Mouse (Mus musculus): ENCODE measurements at regions not wholly inside any gene's neighbourhood (a gene's known extent, or its start where the extent isn't known, plus 50 kb on each side); places are given as distances from the start of the nearest gene placed in this dataset.

DNA sequence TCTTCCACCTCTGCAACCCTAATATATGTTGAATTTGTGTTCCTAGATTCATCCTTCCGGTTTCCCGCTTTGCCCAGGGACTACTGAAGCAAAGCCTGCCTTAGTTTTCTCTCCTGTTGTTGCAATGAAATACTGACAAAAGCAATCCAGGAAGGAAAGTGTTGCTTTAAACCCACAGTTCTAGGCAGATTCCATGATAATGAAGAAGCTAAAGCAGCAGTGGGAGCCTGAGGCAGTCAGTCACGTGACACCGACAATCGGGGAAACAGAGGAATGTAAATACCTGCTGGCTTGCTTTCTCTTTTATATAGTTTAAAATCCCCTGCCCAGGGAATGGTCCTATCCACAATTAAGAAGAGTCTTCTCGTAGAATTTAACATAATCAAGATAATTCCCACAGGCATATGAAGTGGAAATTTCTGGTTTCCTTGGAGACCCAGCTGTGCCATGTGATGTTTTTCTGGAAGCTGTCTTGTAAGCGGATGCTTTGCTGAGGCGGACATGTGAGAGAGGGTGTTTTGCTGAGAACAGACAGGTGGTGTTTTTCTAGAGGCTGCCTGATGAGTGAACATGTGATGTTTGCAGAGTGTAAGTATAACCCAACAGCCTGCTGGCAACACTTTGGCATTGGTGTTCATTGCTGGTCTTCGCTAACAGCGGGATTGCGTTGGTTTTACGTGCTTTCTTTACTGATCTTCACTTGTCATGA, 398.0 kb downstream of the Prim2 start:
- no peak for DNase-seq (ENCODE audit: low read depth)

DNA sequence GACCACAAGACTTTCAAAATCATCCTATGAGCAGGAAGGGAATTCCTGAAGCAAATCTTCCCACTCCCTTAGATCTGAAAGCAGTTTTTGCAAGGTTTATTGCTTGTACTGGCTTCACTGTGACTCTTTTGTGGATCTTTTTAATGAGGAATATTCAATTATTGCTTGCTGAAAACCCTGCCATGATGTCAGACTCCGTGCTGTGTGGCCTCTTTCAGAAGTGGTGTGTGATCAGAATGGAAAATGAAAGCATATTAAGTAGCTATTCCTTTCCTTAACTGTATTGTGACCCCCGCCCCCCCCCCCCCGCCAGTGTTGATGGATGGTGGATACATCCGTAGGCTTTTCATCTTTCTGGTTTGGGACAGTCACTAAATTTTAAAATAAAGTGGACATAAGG, 400.4 kb downstream of the Prim2 start:
- no peak for DNase-seq (ENCODE audit: low read depth)

DNA sequence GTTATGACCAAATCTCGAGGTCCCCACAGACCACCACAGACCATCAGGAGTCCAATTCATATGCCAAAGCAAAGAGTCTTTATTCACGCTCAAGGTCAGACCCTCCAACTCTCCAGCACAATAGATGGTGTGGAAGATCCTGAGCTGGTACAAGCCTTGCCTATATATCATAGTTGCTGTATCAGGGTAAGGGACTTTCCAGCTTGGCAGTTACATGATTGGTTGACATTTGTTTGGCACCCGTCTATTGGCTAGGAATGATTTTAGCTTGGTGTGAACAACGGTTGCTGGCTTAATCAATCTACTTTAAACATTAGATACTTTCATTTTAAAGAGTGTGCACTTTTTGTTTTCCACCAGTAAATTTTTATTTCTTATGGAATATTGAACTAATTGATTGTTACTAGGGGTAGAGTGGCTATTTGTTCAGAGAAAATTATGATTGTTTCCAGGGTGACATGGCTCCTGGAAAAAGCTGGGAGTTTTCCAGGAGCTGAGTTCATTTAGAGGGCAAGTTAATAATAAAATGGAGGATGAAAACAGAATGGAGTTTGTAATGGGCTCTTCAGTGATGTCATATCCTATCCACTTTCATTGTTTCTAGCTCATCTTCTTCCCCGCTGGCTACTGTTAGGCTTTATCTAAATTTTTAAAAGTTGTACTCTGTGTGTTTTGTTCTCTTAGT, 403.7 kb downstream of the Prim2 start:
- peak; percentile 3 for DNase-seq (ENCODE audit: low read depth)

DNA sequence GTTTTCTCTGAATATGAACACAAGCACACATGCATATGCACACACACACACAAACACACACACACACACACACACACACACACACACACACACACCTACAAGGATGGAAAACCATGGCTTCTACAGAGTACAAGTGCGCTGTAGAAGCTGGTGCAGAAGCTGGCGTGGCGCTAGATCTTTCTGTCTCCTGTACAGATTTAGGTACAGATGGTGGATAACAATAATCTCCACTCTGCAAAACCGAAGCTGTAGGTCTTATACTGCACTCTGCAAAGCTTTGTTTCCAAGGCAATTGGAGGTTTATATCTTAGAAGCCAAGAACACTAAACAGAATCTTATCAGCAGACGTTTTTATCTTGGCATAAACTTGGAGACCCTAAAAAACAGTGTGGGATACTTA, 420.1 kb downstream of the Prim2 start:
- no peak for DNase-seq (ENCODE audit: low read depth)

DNA sequence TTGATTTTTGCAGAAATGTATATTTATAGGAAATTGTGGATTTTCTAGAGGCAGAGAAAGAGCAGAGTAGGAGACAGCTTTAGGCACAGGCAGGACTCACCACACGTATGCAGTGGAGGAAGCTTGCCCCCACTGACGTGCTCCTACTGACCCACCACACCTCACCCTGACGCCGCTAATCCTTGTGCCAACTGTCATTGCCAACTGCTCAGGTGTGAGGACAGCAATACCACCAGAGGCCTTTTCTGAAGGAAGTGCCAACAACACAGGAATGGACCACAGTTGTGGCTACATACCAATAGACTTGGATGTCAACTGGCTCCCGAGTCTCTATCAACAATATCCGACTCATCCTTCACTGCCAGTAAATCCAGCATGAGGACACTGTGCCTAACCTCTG, 422.5 kb downstream of the Prim2 start:
- DNase-seq (ENCODE audit: low read depth) = no peak

DNA sequence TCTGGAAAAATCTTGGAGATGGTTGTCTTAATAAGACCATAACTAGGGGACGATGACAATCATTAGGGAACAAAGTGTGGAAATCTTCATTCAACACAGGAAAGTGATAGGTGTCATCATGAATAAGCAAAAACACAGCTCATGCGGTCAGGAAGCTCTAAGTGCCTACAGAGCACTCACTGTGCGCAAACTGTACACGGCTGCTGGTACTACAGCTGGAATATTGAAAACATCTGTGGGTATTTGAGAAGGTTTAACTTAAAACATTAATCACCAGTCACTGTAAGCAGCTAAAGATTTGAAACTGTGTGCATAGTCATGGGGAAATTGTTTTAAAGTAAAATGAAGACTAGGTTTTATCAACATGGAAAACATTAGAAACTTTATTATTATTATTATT, 424.4 kb downstream of the Prim2 start:
- no peak for DNase-seq (ENCODE audit: low read depth)

DNA sequence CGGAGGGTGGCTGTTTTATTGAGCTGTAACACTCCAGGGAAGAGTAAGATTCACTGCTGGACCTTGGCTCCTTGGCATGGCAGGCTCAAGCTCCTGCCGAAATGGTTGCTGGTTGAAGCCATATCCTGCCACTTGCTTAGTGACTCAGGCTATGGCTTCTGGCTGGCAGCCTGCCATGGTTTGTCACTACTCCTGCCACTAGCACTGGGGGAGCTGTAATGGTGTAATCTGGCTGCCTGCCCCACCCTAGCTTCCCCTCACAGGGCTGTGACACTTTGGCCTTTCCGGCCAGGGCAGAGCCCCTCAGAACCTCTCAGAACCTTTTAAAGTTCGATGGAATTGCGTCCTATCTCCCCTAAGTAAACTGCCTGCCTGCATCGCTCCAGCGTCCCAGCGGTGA, 424.9 kb downstream of the Prim2 start:
- no peak for DNase-seq (ENCODE audit: low read depth)

DNA sequence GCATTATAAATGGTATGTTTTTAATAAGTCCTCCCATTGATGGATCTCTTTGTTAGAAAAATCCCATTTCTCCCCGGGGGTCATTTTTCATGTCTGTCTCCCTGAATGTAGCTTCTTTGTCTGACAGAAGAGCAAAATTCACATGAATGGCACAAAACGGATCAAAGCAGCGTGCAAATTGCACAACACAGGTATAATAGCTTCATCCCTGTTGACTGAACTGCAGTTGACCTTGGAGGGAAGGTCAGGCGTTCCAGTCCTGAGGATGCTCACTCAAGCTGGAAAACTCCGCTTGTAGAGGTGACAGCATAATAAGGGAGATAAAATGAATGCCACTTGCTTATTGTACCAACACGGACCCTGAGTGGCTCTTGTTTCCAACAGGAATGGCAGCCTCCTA, 446.6 kb downstream of the Prim2 start:
- no peak for DNase-seq (ENCODE audit: low read depth)

DNA sequence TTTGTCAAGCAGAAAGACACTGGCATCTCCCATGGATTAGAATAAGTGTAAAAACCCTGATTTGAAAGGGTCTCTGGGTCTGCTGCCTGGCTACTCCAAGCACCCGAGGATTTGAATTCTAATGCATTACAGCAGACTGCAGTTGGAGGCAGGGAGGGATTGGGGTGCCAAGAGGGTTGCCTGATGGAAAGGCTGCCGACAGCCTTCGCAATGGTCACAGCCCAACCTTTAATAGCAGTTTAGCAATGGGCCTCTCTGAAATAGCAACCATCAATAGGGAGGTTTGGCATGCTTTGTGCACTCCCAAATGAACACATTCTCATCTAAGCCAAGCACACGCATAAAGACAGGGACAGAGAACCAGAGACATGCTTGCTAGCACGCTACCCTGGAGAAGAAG, 454.8 kb downstream of the Prim2 start:
- DNase-seq (ENCODE audit: low read depth) = no peak

DNA sequence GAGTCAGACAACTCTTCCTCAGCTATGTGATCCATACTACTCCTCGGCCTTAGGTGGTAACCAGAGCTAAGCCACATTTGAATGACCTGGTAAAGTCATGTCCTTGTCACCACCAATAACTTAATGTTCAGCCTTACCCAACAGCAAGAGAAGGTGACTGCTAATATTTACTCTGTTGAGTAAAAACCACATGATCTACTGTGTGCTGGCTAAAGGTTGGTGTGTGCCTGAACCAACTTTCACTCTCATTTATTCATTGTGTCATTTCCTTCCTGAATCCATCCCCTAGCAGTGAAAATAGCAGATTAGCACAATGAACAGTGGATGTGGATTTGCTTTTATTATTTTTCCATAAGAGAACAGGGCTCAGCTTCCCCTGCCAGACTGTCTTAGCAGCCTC, 455.2 kb downstream of the Prim2 start:
- no peak for DNase-seq (ENCODE audit: low read depth)

DNA sequence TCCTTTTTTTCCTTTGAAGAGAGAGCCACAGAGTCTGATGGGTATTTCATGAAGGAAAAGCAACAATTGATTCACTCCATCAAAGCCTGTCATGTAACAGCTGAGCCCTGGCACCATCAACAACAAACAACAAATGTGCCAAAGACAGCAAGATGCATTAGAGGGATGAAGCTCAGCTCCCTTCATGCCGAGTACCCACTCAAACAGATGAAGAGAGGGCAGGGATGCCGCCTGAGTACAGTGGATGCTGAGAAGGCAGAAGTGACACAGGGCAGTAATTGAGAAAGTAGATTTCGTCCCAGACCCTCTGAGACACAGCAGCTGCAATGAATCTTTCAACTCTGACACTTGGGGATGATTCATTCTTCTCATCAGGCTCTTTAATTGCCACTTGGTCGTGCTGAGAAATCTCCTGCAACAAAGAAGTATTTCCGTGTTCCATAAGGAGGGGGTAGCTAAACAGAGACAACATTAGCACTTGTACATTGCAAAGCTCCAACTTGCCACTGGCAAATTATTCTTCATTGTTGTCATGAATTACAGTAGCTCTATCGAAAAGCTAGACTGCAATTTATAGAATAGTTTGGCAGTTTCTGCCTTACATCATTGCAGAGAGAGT, 467.9 kb downstream of the Prim2 start:
- DNase-seq (ENCODE audit: low read depth) = no peak

DNA sequence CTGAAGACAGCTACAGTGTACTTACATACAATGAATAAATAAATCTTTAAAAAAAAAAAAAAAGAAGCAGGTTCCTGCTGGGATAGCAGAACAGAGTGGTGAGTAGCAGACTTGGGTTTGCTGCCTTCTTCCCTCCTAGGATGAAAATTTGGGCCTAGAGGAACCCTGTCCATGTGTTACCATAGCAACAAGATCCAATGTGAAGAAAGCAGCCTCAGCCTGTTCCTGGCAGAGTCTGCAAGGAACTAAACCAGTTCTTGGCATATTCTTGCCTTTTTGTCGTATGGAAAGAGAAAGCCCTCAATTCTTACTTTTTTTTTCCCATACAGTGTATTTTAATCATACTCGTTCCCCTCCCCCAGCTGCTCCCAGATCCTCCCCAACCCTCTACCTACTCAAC, 474.5 kb downstream of the Prim2 start:
- no peak for DNase-seq (ENCODE audit: low read depth)

DNA sequence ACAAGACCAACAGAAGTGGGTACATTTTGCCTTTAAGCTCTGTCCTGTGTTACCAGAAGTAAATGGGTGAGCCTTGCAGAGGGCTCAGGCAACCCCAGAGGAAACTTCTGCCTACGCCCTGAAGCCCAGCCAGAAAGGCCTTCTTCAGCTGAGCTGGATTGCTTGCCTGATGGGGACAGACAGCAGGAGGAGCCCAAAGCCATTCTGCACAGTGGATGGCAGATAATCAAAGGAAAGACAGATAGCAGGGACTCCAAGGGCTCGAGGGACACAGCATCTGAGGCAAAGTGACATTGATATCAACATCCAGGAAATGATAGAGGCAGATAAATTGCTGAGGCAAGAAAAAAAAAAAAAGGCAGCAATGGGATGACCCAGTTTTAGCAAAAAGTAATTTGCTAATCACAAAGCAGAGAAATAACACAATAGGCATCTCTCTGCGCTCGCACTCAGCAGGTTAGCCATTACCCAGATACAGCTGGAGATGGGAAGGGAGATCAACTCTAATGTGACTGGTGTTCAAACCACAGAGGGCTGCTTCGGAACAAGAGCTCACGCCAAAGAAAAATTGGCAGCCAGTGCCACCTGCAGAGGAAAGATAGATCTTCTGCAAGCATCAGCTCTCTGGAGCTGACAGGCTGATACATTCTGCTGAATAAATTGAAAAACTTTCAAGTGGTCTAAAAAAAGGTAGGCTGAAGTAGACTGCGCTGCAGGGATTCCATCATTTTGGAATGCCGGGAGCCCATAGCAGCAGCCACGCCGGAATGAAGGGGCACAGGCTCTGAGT, 494.8 kb downstream of the Prim2 start:
- no peak for DNase-seq (ENCODE audit: low read depth)

DNA sequence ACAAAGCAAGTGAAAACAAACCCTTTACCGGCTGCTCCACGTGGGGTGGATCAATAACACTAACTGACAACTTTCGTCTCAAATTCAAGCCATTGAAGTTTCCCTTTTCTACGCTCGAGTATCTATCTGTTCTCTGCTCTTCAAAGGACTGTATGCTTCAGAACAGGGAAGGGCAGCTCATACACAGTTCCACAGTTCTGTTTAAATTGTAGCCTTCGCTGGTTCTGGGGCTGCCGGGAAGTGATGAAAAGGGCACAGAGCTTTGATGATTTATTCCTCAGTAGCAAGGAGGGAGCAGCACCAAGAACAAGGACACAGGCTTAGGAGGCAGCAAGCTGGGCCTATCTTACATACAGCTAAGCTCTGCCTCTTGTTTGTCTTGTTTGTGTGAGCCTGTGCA, 532.6 kb downstream of the Prim2 start:
- DNase-seq (ENCODE audit: low read depth) = no peak

DNA sequence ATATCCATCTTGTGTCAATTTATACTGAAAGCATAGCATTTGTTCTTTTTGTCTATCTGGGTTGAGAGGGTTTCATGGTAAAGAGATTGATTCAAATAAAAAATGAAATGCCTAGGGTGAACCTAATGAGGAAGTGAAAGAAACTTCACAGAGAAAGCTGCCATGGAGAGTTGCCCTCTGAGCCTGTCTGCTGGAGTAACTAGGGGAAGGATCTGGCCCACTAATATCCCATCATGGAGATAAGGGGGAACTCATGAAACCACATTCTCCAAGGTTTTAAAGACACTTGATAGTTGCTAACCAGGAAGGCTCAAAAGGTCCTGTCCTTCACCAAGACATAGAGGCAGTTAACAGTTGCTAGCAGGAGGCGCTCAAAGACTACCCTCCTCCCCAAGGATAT, 539.2 kb downstream of the Prim2 start:
- DNase-seq (ENCODE audit: low read depth) = no peak

DNA sequence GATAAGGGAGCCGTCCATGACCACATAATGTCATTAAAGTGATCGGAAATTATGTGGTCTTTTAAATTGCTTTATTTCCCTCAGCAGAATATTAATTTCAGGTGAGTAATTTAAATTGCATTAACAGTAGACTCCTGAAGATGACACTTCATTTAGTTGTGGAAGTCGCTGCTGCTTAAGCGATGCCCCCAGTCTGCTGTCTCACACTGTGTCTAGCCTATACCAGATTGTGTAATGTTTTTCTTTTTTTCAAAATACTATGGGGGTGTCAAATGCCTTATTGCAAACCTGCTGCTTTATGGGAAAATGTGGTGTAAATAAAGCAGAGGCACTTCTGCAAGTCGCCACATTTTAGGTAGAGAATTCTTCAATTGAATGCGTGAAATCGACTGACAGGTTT, 544.5 kb downstream of the Prim2 start:
- DNase-seq (ENCODE audit: low read depth) = no peak

DNA sequence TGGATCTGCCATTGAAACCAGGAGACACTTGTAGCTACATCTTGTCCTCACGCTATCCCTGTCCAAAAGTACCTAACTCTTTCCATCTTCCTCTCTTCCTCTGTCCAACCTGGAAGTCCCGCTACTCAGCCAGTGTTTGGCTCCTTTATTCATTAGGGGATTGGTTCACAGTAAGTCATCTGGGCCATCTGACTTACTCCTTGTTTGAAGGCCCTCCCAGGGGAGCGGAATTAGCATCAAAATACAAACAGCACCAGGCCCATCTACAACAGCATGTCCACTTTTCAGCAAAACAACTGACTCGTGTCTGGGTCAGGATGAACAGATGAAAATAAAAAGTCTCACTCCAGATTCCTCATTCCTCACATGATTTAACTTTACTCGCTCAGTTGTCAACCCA, 559.2 kb upstream of the Gm5415 start:
- no peak for DNase-seq (ENCODE audit: low read depth)

DNA sequence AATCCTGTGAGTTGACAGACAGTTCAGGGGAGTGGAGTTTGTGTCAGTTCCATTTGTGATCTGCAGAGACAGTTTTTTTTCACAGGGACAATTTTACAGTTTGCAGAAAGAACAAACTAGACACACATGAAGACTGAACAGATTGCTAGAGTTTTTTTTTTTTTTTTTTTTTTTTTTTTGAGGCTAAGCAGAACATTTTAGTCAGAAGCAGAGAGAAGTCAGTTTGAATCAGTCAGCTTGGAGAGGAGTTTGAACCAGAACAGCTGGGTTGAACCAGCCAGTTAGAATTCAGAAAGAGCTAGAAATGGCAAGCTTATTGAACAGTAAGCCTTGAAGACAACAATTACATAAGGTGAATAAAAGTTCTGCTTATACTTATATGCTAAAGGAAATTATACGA, 557.2 kb upstream of the Gm5415 start:
- DNase-seq (ENCODE audit: low read depth) = no peak

DNA sequence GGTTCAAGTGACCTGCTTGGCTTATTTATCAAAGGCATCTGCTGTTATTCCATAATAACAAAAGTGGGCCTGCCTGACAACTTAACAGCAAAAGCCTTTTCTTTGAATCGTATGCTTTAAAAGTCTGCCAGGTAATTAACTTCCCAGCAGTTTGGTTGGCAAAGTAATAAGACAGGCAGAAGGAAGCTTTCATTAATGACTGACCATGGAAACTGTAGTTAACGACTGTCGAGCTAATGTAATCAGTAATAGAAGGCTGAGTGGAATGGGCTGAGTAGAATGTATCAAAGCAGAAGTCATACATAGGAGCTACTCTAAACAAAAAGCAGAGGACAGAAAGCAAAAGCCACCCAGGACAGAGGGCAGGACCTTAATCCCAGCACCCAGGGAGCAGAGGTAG, 551.0 kb upstream of the Gm5415 start:
- DNase-seq (ENCODE audit: low read depth) = no peak

DNA sequence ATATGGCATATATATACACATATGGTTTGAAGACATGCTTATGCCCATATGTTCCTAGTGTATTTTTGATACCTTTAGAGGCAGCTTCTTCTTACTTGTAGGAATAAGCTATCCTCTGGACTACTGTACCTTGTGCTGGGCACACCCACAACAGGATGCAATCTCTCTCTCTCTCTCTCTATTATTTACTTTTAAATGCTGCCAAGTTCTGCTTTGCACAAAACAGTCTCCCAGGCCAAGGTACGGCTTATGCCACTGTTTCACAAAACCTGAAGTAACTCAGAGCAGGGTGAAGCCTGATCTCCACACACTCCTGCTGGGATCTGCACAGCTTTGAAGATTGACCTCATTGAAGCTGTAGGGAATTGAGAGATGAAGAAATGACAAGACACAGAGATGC, 549.8 kb upstream of the Gm5415 start:
- DNase-seq (ENCODE audit: low read depth) = no peak

DNA sequence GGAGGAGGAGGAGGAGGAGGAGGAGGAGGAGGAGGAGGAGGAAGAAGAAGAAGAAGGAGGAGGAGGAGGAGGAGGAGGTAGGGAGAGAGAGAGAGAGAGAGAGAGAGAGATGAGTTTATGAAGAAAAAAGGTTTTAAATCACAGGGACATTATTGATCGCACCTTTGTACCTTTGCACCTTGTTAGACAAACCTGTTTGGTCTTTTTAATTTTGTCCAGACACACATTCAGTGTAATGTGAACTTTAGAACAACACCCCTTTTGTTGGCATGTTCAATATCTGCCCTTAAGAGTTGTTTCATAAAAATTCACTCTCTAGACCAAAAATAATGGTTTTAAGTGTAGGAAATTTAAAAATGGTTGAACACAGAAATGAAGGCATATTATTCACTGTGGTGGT, 527.5 kb upstream of the Gm5415 start:
- DNase-seq (ENCODE audit: low read depth) = no peak

DNA sequence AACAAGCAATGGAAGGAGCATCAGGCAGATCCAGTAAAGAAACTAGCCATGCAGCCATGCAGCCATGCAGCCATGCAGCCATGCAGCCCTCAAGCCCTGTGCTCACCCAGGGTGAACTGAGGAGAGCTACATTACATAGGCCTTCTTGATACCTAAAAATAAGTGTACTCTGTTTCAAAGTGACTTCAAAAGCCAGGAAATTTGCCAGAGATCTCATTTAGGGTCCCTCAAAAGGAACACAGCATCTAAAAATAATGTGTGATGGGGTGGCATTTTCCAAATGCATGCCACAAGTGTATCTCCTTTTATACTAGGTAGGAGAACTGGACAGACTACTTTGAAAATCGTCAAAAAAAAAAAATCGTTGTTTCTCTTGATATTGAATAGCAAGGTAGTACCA, 510.9 kb upstream of the Gm5415 start:
- no peak for DNase-seq (ENCODE audit: low read depth)

DNA sequence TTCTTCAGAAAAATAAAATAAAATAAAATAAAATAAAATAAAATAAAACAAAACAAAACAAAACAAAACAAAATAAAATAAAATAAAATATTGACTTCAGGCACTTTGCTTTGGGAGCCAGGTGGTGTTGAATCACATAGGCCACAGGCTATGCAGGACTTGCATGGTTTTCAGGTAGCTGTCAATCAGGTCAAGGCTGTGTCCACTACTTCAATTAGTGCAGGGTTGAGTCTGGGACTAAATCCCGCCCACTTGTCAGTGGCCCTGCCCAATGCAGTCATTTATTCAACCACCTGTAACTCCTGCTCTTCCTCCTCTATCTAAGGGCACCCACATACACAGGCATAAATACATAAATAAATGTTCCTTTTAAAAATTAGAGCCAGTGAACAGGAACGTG, 497.3 kb upstream of the Gm5415 start:
- no peak for DNase-seq (ENCODE audit: low read depth)
